Mouse (Mus musculus): ENCODE data around the gene Il5.

GRCm38 (mm10) chr11:53706236-53706933 lies 14.2 kb upstream of the Il5 start:
- TF ChIP-seq CTCF (IDR thresholded peaks at IDR 0.05; ENCODE audit: extremely low read depth, insufficient read depth, low read length) (no peak), POLR2A (IDR thresholded peaks at IDR 0.05; ENCODE audit: extremely low read depth, insufficient read depth, low read length) (no peak)

All from cortical plate, adult 2 months (tissue).